Mouse (Mus musculus) MEL (cell line): ENCODE results near the gene Vps8. TPM values are rescaled to one million over a fixed set of nuclear protein-coding genes. Genes with fewer than 3 reads are reported as not detected.

ENCODE experiments used
- DNase-seq: peaks from one replicate; pipeline ENCODE4 v3.0.0; 2011; ENCODE audit warnings: low read depth, low spot score
- H3K27ac ChIP-seq: 2 replicates; pipeline ENCODE4 v1.5.1; 2012; ENCODE audit warnings: low read depth, mild to moderate bottlenecking, control low read depth, low read length, moderate library complexity; ENCODE audit not compliant: control insufficient read depth
- H3K27me3 ChIP-seq, 2 experiments: fragments of 150-350 bp in 1 of 2; sonication (generic) in 1 of 2; 2 replicates each; pipeline ENCODE4 v1.6.1; 2012; ENCODE audit warnings: low read length in 2 of 2, mild to moderate bottlenecking in 2 of 2, improper control_type of control experiment in 1 of 2, moderate library complexity in 1 of 2; ENCODE audit not compliant: insufficient read depth in 2 of 2, control insufficient read depth in 1 of 2
- H3K36me3 ChIP-seq, 2 experiments: 2 replicates each; pipeline ENCODE4 v1.6.1; 2012 to 2014; ENCODE audit warnings: low read length in 2 of 2, improper control_type of control experiment in 1 of 2, inconsistent platforms in 1 of 2, mild to moderate bottlenecking in 1 of 2; ENCODE audit not compliant: insufficient read depth in 2 of 2, control insufficient read depth in 1 of 2
- H3K4me1 ChIP-seq, 2 experiments: fragments of 150-350 bp in 1 of 2; sonication (generic) in 1 of 2; 2 replicates each; pipeline ENCODE4 v1.6.1; 2012; ENCODE audit warnings: low read length in 2 of 2, improper control_type of control experiment in 1 of 2, mild to moderate bottlenecking in 1 of 2; ENCODE audit not compliant: insufficient read depth in 2 of 2, control insufficient read depth in 1 of 2
- H3K4me3 ChIP-seq, 2 experiments: fragments of 150-350 bp in 1 of 2; sonication (generic) in 1 of 2; 2 replicates each; pipeline ENCODE4 v1.5.1; 2012; ENCODE audit warnings: low read depth in 2 of 2, low read length in 2 of 2, mild to moderate bottlenecking in 2 of 2, moderate library complexity in 2 of 2, control low read depth in 1 of 2, improper control_type of control experiment in 1 of 2; ENCODE audit not compliant: control insufficient read depth in 1 of 2, insufficient read depth in 1 of 2
- H3K79me2 ChIP-seq: 2 replicates; pipeline ENCODE4 v1.6.1; 2012; ENCODE audit warnings: mild to moderate bottlenecking, low read length, moderate library complexity; ENCODE audit not compliant: control insufficient read depth, poor library complexity, insufficient read depth
- H3K9ac ChIP-seq: 2 replicates; pipeline ENCODE4 v1.6.1; 2012; ENCODE audit warnings: low read depth, mild to moderate bottlenecking, control low read depth, low read length, moderate library complexity; ENCODE audit not compliant: control insufficient read depth, poor library complexity, severe bottlenecking
- H3K9me3 ChIP-seq: fragments of 150-350 bp; sonication (generic); replicated peaks from 2 replicates; pipeline ENCODE4 v1.6.1; 2012; ENCODE audit warnings: mild to moderate bottlenecking, low read length, improper control_type of control experiment, moderate library complexity; ENCODE audit not compliant: insufficient read depth
- CHD1 ChIP-seq: IDR thresholded peaks from 2 replicates; pipeline ENCODE4 v1.6.1; 2012; ENCODE audit warnings: low read depth, mild to moderate bottlenecking, inconsistent platforms, low read length, improper control_type of control experiment
- E2F4 ChIP-seq: IDR thresholded peaks from 2 replicates; pipeline ENCODE4 v1.6.1; 2011; ENCODE audit warnings: low read depth, low read length, improper control_type of control experiment, borderline replicate concordance
- ELF1 ChIP-seq: IDR thresholded peaks from 2 replicates; pipeline ENCODE4 v1.6.1; 2014; ENCODE audit warnings: low read depth, mild to moderate bottlenecking, inconsistent platforms, low read length, improper control_type of control experiment, moderate library complexity
- GABPA ChIP-seq: IDR thresholded peaks from 2 replicates; pipeline ENCODE4 v1.6.1; 2012; ENCODE audit warnings: low read depth, mild to moderate bottlenecking, inconsistent platforms, low read length, improper control_type of control experiment, moderate library complexity
- HCFC1 ChIP-seq: IDR thresholded peaks from 2 replicates; pipeline ENCODE4 v1.6.1; 2012; ENCODE audit warnings: low read depth, mild to moderate bottlenecking, inconsistent platforms, low read length, improper control_type of control experiment, moderate library complexity
- JUND ChIP-seq: IDR thresholded peaks from 2 replicates; pipeline ENCODE4 v1.6.1; 2011; ENCODE audit warnings: low read depth, mild to moderate bottlenecking, improper control_type of control experiment, low read length
- KAT2A ChIP-seq: conservative IDR thresholded peaks from 2 replicates; pipeline ENCODE4 v1.6.1; 2012; ENCODE audit warnings: low read depth, low read length, improper control_type of control experiment, inconsistent platforms
- MAFK ChIP-seq: IDR thresholded peaks from 2 replicates; pipeline ENCODE4 v1.6.1; 2011; ENCODE audit warnings: low read depth, mild to moderate bottlenecking, low read length, improper control_type of control experiment, borderline replicate concordance
- MAZ ChIP-seq: IDR thresholded peaks from 2 replicates; pipeline ENCODE4 v1.6.1; 2012; ENCODE audit warnings: low read depth, mild to moderate bottlenecking, inconsistent platforms, low read length, improper control_type of control experiment
- MEF2A ChIP-seq: IDR thresholded peaks from 2 replicates; pipeline ENCODE4 v1.6.1; 2014; ENCODE audit warnings: low read depth, mild to moderate bottlenecking, inconsistent platforms, low read length, improper control_type of control experiment; ENCODE audit not compliant: poor library complexity, insufficient replicate concordance, severe bottlenecking; ENCODE audit errors: extremely low read depth
- MYB ChIP-seq: IDR thresholded peaks from 2 replicates; pipeline ENCODE4 v1.6.1; 2011; ENCODE audit warnings: mild to moderate bottlenecking, low read depth, low read length, improper control_type of control experiment
- NRF1 ChIP-seq: IDR thresholded peaks from 2 replicates; pipeline ENCODE4 v1.6.1; 2014; ENCODE audit warnings: low read depth, mild to moderate bottlenecking, inconsistent platforms, low read length, improper control_type of control experiment, moderate library complexity; ENCODE audit not compliant: poor library complexity, insufficient read depth, severe bottlenecking
- POLR2AphosphoS2 ChIP-seq: IDR thresholded peaks from 2 replicates; pipeline ENCODE4 v1.6.1; 2011; ENCODE audit warnings: low read length, improper control_type of control experiment
- POLR2AphosphoS5 ChIP-seq: IDR thresholded peaks from 2 replicates; pipeline ENCODE4 v1.6.1; 2012; ENCODE audit warnings: low read depth, borderline replicate concordance, mild to moderate bottlenecking, inconsistent platforms, low read length, moderate library complexity, mixed read lengths
- SIN3A ChIP-seq: IDR thresholded peaks from 2 replicates; pipeline ENCODE4 v1.6.1; 2012; ENCODE audit warnings: low read length, improper control_type of control experiment, inconsistent platforms
- TAL1 ChIP-seq: IDR thresholded peaks from 2 replicates; pipeline ENCODE4 v1.6.1; 2012; ENCODE audit warnings: mild to moderate bottlenecking, inconsistent platforms, low read length, moderate library complexity, mixed read lengths
- TBP ChIP-seq: IDR thresholded peaks from 2 replicates; pipeline ENCODE4 v1.8.0; 2011; ENCODE audit warnings: low read depth, low read length, improper control_type of control experiment
- USF1 ChIP-seq: IDR thresholded peaks from 2 replicates; pipeline ENCODE4 v1.6.1; 2014; ENCODE audit warnings: low read depth, mild to moderate bottlenecking, inconsistent platforms, low read length, improper control_type of control experiment, moderate library complexity
- ZC3H11A ChIP-seq: IDR thresholded peaks from 2 replicates; pipeline ENCODE4 v1.6.1; 2012; ENCODE audit warnings: low read depth, mild to moderate bottlenecking, inconsistent platforms, low read length, improper control_type of control experiment
- ZKSCAN1 ChIP-seq: IDR thresholded peaks from 2 replicates; pipeline ENCODE4 v1.6.1; 2012; ENCODE audit warnings: low read depth, mild to moderate bottlenecking, inconsistent platforms, low read length, improper control_type of control experiment, moderate library complexity
- ZNF384 ChIP-seq: IDR thresholded peaks from 2 replicates; pipeline ENCODE4 v1.6.1; 2012; ENCODE audit warnings: low read depth, mild to moderate bottlenecking, inconsistent platforms, low read length, improper control_type of control experiment
- polyA plus RNA-seq, 2 experiments: library from polyadenylated mRNA; stranded (reverse) in 1 of 2; unstranded in 1 of 2; fragments of >175 nt in 1 of 2; fragments of >200 nt in 1 of 2; gene quantifications; 2 replicates each; pipeline versions ENCODE4 v1.2.1 to v1.2.4; 2012; ENCODE audit warnings: low replicate concordance in 2 of 2, low read depth in 1 of 2; ENCODE audit not compliant: insufficient read length in 2 of 2, insufficient read depth in 1 of 2, missing spikeins in 1 of 2
- total RNA-seq: library from RNA; depleted of rRNA; stranded (reverse); fragments of 300-350 nt; gene quantifications from 2 replicates; pipeline ENCODE4 v1.2.3, GENCODE M21; 2012

Vps8 gene
- total and polyA plus RNA-seq, 3 experiments: 10.5 to 14.0 TPM; not detected in 1

DNA sequence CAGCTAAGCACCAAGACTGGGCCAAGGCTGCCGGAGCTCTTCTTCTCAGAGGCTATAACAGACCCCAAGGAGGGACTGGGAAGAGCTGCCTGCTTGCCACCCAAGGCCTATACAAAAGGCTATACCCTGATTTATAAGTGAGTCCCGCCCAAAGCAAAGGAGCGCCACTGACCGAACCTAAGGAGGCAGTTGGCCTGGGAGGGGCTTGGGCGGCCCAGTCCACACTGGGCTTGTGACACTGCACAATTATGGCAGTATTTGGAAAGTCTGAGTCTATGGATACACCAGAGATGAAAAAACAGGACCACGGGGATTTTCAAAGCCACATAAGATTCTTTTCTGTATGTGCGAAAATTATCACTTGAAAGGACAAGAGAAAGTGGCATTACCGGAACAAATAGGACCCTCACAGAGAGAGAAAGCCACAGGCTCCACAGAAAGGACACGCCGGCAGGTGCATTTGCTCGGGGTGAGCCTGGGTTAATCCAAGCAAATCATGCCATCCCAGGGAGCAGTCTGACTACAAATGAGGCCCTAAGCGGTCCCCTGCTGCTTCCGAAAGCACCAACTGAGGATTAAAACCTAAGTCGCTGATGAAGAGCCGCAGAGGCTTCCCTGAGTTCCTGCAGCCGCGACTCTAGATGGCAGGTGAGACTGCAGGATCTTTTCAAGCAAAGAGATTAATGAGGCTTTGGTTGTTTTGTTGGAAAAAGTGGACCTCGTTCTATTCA lies 241.9 kb downstream of the Vps8 start:
- H3K27me3 ChIP-seq: no peaks in the 10 kb centered on the region; a peak in 2 of 4 replicates
- no peak overlapping the region for H3K27ac ChIP-seq
- H3K36me3 ChIP-seq: no peaks in the 10 kb centered on the region
- no peak overlapping the region for H3K4me3 ChIP-seq
- no peak for DNase-seq
- no peaks in the 10 kb centered on the region for H3K79me2 ChIP-seq
- H3K4me1 ChIP-seq: no peaks in the 10 kb centered on the region
- no peak overlapping the region for H3K9ac ChIP-seq
- TF ChIP-seq ZC3H11A (no peak), POLR2AphosphoS2 (no peak), TAL1 (no peak), HCFC1 (no peak), MAFK (no peak), TBP (no peak), E2F4 (no peak), MAZ (no peak), ZNF384 (no peak), KAT2A (no peak), GABPA (no peak), ZKSCAN1 (no peak), USF1 (no peak), ELF1 (no peak), JUND (no peak), MEF2A (no peak), SIN3A (no peak)
- no peaks in the 10 kb centered on the region for H3K9me3 ChIP-seq

DNA sequence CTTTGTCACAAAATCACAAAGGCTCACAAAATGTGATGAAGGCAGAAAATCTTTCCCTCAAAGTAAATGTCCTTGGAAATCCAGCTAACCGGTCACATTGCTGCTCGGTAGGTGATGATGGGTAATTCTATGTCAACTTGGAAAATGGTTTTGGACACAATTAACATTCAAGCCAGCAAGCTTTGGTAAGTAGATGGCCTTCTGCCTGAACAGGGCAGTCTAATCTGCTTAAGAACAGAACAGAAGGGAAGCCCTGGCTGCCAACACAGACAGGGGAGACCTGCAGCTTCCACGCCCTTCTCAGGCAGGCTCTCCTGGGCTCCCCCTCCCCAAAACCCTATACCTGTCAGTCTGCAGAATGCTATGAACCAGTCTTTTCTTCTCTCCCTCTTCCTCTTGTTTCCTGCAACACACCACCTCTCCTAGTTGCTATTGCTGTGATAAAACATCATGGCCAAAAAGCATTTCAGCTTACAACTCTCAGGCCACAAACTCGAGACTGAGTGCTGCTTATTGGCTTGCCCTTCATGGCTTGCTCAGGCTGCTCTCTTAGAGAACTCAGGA lies 242.6 kb downstream of the Vps8 start:
- TF ChIP-seq CHD1: no peak
- TF ChIP-seq POLR2AphosphoS5: no peak
- no peak for TF ChIP-seq NRF1
- no peak for TF ChIP-seq MYB
- TF ChIP-seq ZKSCAN1: no peak
- TF ChIP-seq MEF2A: no peak
- no peaks in the 10 kb centered on the region; a peak in 2 of 4 replicates for H3K27me3 ChIP-seq

More for the DNA sequence above, 242.6 kb downstream of the Vps8 start:
- no peak overlapping the region for H3K9ac ChIP-seq
- DNase-seq: no peak
- H3K4me3 ChIP-seq: no peak overlapping the region
- H3K79me2 ChIP-seq: no peaks in the 10 kb centered on the region
- H3K4me1 ChIP-seq: no peaks in the 10 kb centered on the region
- no peaks in the 10 kb centered on the region for H3K36me3 ChIP-seq
- H3K27ac ChIP-seq: no peak overlapping the region
- H3K9me3 ChIP-seq: no peaks in the 10 kb centered on the region
